In the genomic region with DNA sequence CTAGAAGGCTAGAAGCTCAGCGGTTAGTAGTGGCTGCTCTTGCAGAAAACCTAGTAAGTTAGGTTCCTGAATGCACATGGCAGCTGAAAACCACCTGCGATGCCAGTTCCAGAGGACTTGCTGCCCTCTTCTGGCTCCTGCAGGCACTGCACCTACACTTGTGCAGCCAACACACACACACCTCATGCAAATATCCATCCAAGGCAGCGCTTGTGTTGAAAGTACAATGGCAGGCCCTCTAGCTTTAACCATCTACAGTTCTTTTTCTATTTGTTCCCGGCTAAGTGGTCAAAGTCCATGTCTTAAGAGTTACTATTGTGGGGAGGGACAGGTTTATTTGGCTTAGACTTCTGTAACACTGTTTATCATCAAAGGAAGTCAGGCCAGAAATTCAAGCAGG, we compare ENCODE assay signal across 9 mouse cellular contexts. TPM values are rescaled to one million over a fixed set of nuclear protein-coding genes. Genes with fewer than 3 reads are reported as not detected.
A peak's percentile ranks its signal among the peaks of the same experiment; 100 is the strongest.
DNase-seq lines count a peak whose midpoint lies in the region; ATAC-seq and TF ChIP-seq lines count a peak whose summit lies in the region.
"Had no signal": no experiment of that assay in that cellular context is flagged by ENCODE, and none has a peak within 500 bp of the region (broad histone marks: within the 10 kb centered on the region; RNA-seq: fewer than 3 reads in every experiment).

No protein-coding gene starts in this region.

- no peaks in the 10 kb centered on the region for H3K9me3 ChIP-seq in hindbrain, embryonic 10.5 days
- H3K9me3 ChIP-seq in hindbrain, embryonic 12.5 days (replicated peaks), result no peaks in the 10 kb centered on the region
- H3K9me3 ChIP-seq in embryonic facial prominence, embryonic 11.5 days (replicated peaks; ENCODE audit: control insufficient read depth, low read length), result no peaks in the 10 kb centered on the region
- H3K9me3 ChIP-seq in liver, embryonic 11.5 days (ENCODE audit: control insufficient read depth, low read length), result no peaks in the 10 kb centered on the region
- H3K9me3 ChIP-seq: megakaryocyte, embryonic 14.5 days had no signal

- H3K9ac ChIP-seq in hindbrain, embryonic 12.5 days, result no peak overlapping the region
- no peak overlapping the region for H3K9ac ChIP-seq in embryonic facial prominence, embryonic 11.5 days (replicated peaks; ENCODE audit: low read length)
- no peak overlapping the region for H3K9ac ChIP-seq in liver, embryonic 11.5 days (ENCODE audit: low read depth, low read length)

- H3K4me2 ChIP-seq in hindbrain, embryonic 12.5 days (replicated peaks), result no peak overlapping the region
- no peak overlapping the region for H3K4me2 ChIP-seq in embryonic facial prominence, embryonic 11.5 days (ENCODE audit: low read depth, low read length)
- no peak overlapping the region for H3K4me2 ChIP-seq in liver, embryonic 11.5 days

- H3K4me3 ChIP-seq in hindbrain, embryonic 10.5 days, result no peak overlapping the region
- no peak overlapping the region for H3K4me3 ChIP-seq in hindbrain, embryonic 12.5 days
- H3K4me3 ChIP-seq in embryonic facial prominence, embryonic 11.5 days (ENCODE audit: low read depth, low read length), result no peak overlapping the region
- H3K4me3 ChIP-seq in liver, embryonic 11.5 days (ENCODE audit: low read depth, low read length), result no peak overlapping the region
- H3K4me3 ChIP-seq in spleen, adult 2 months (ENCODE audit: extremely low read depth, insufficient read depth, insufficient read length), result no peak overlapping the region
- H3K4me3 ChIP-seq: megakaryocyte, embryonic 14.5 days had no signal

- H3K4me1 ChIP-seq in hindbrain, embryonic 10.5 days (replicated peaks), result peaks cover 40% of the 10 kb centered on the region
- H3K4me1 ChIP-seq in hindbrain, embryonic 12.5 days, result peaks cover 31% of the 10 kb centered on the region
- no peaks in the 10 kb centered on the region; the same call in none of the 2 replicates for H3K4me1 ChIP-seq in embryonic facial prominence, embryonic 11.5 days (ENCODE audit: control insufficient read depth, insufficient read depth, low read length)
- peaks cover 14% of the 10 kb centered on the region for H3K4me1 ChIP-seq in liver, embryonic 11.5 days (replicated peaks; ENCODE audit: control insufficient read depth, insufficient read depth, low read length)
- H3K4me1 ChIP-seq in spleen, adult 2 months (ENCODE audit: control insufficient read depth, insufficient read depth, insufficient read length), result peaks cover 11% of the 10 kb centered on the region; the same call in 1 of the 2 replicates

- TF ChIP-seq POLR2A in spleen, adult 2 months (IDR thresholded peaks at IDR 0.05; ENCODE audit: low read depth, low read length), result no peak

- H3K27ac ChIP-seq in hindbrain, embryonic 10.5 days, result no peak overlapping the region
- H3K27ac ChIP-seq in hindbrain, embryonic 12.5 days, result no peak overlapping the region
- H3K27ac ChIP-seq in embryonic facial prominence, embryonic 11.5 days (replicated peaks; ENCODE audit: low read depth, low read length), result no peak overlapping the region
- no peak overlapping the region for H3K27ac ChIP-seq in liver, embryonic 11.5 days (ENCODE audit: low read depth, low read length)
- no peak overlapping the region for H3K27ac ChIP-seq in spleen, adult 2 months (ENCODE audit: insufficient read depth, low read length)

- 84% methylated on average over 4 of the region's 4 CpGs for WGBS in hindbrain, embryonic 10.5 days
- 84% methylated on average over 4 of the region's 4 CpGs for WGBS in hindbrain, embryonic 12.5 days
- WGBS in embryonic facial prominence, embryonic 11.5 days, result 87% methylated on average over 4 of the region's 4 CpGs
- WGBS in liver, embryonic 11.5 days, result 64% methylated on average over 4 of the region's 4 CpGs
- 76% methylated on average over 4 of the region's 4 CpGs for WGBS in spleen, adult 2 months

- TF ChIP-seq CTCF in spleen, adult 2 months (IDR thresholded peaks at IDR 0.05; ENCODE audit: extremely low read depth, insufficient read depth, insufficient read length, insufficient replicate concordance), result peak; percentile 61; the same call in 1 of the 2 replicates

- H3K27me3 ChIP-seq in hindbrain, embryonic 10.5 days (ENCODE audit: insufficient read depth, poor library complexity, severe bottlenecking), result no peaks in the 10 kb centered on the region
- no peaks in the 10 kb centered on the region for H3K27me3 ChIP-seq in hindbrain, embryonic 12.5 days
- H3K27me3 ChIP-seq in embryonic facial prominence, embryonic 11.5 days (ENCODE audit: control insufficient read depth, insufficient read depth, low read length), result no peaks in the 10 kb centered on the region
- H3K27me3 ChIP-seq in liver, embryonic 11.5 days (replicated peaks; ENCODE audit: control insufficient read depth, insufficient read depth, low read length), result no peaks in the 10 kb centered on the region
- H3K27me3 ChIP-seq in spleen, adult 2 months (ENCODE audit: control insufficient read depth, insufficient read depth, low read length), result no peaks in the 10 kb centered on the region
- H3K27me3 ChIP-seq: megakaryocyte, embryonic 14.5 days had no signal

- DNase-seq in hindbrain, embryonic 10.5 days (ENCODE audit: low spot score), result peak; percentile 68
- peak; percentile 73 to 75 for DNase-seq in B cell, adult 2 months
- peak; percentile 53 for DNase-seq in MN1 (ENCODE audit: low spot score)
- peak; percentile 75 for DNase-seq in embryonic facial prominence, embryonic 11.5 days (ENCODE audit: low spot score)
- DNase-seq in liver, embryonic 11.5 days (ENCODE audit: low spot score), result peak; percentile 63
- DNase-seq in spleen, adult 2 months (ENCODE audit: low read depth in 1 of 2, low spot score in 2 of 2), result peak; percentile 41 to 44
- DNase-seq in urinary bladder, postnatal 10 days (ENCODE audit: low spot score), result no peak

- no peak for ATAC-seq in hindbrain, embryonic 12.5 days (ENCODE audit: low FRiP score)
- no peak for ATAC-seq in embryonic facial prominence, embryonic 11.5 days (replicated peaks; ENCODE audit: insufficient number of reproducible peaks, low FRiP score, low TSS enrichment, low read depth)
- no peak for ATAC-seq in liver, embryonic 11.5 days (replicated peaks; ENCODE audit: low FRiP score)

- peaks cover 88% of the 10 kb centered on the region for H3K36me3 ChIP-seq in hindbrain, embryonic 10.5 days
- H3K36me3 ChIP-seq in hindbrain, embryonic 12.5 days, result peaks cover 59% of the 10 kb centered on the region
- peaks cover 7% of the 10 kb centered on the region for H3K36me3 ChIP-seq in embryonic facial prominence, embryonic 11.5 days (replicated peaks; ENCODE audit: control insufficient read depth, insufficient read depth, low read depth, low read length)
- peaks cover 41% of the 10 kb centered on the region for H3K36me3 ChIP-seq in liver, embryonic 11.5 days (ENCODE audit: control insufficient read depth, insufficient read depth, low read length)
- H3K36me3 ChIP-seq in spleen, adult 2 months (ENCODE audit: control insufficient read depth, insufficient read depth, low read length), result peaks cover 25% of the 10 kb centered on the region

RNA-seq across cellular contexts. Expression of a gene that starts 5.3 kb away (rescaled TPM):
- polyA plus RNA-seq in hindbrain, embryonic 10.5 days (2016; fragmentation: Nextera tagmentation; extraction: Ambion mirVana), result 1,093 and 1,176 TPM in 2 replicates
- polyA plus RNA-seq in hindbrain, embryonic 12.5 days (2016; fragmentation: Nextera tagmentation; extraction: Ambion mirVana), result 779 and 914 TPM in 2 replicates
- polyA plus RNA-seq in embryonic facial prominence, embryonic 11.5 days (2014; fragmentation: Nextera tagmentation; extraction: Ambion mirVana), result 1,234 and 1,235 TPM in 2 replicates
- 1,540 and 1,655 TPM in 2 replicates for polyA plus RNA-seq in liver, embryonic 11.5 days (2014; fragmentation: Nextera tagmentation; extraction: Ambion mirVana)
- 776 and 827 TPM in 2 replicates for polyA plus RNA-seq in spleen, adult 2 months (2012; rRNA removed)
